Mouse (Mus musculus) adrenal gland, adult 10 weeks (tissue): Measurements from ENCODE around the gene Atp9a. TPM values are rescaled to one million over a fixed set of nuclear protein-coding genes. Genes with fewer than 3 reads are reported as not detected.

ENCODE experiments used
- polyA plus RNA-seq: library from polyadenylated mRNA; stranded (reverse); fragments of 350-450 nt; fragmentation: Illumina TruSeq; extraction: RNeasy Lipid Tissue Mini Kit (QIAGEN cat#74804); gene quantifications from one replicate; pipeline ENCODE4 v1.2.3, GENCODE M21; 2014; ENCODE audit warnings: low read depth, low replicate concordance

The Atp9a gene
- 10.3 TPM for polyA plus RNA-seq

GRCm38 (mm10) chr2:168742059-168742627, at the start of gene Atp9a:
Gene Atp9a, minus strand, starts transcription at chr2:168742409.

DNA sequence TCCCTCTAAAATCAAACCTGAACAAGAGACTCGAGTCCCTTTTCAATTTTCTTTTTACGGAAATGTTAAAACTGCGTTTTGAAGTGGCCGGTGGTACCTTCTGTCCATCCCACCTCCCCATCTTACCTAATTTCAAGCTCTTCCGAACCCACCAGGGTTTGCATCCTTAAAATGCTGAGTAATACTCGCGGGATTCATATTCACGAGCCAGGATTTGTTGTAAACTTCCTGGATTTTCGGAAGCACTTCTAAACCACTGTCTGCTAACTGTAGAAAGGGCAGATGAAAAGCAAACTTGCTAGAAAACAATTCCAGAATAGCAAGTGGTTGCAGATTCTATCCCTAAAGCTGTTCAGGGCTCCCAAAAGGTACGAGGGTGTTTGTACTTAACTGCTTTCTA, 25.4 kb upstream of the Atp9a start, which contains the start of gene Sall4:
Gene Sall4 (minus strand): TSS at position 362 of the 400 bp plus-strand sequence.

GRCm38 (mm10) chr2:168601491-168602386, 140.5 kb downstream of the Atp9a start, which contains the start of gene Nfatc2:
Gene Nfatc2, minus strand, starts transcription at chr2:168601657.

Other genes starting within 250 kb of the Atp9a start
- gene Nfatc2, start 140.8 kb downstream of the Atp9a start, polyA plus RNA-seq = 0.76 TPM
- gene Sall4, start 25.5 kb upstream of the Atp9a start, polyA plus RNA-seq = not detected
- gene Zfp64, start 213.2 kb upstream of the Atp9a start, polyA plus RNA-seq = 1.0 TPM